Mouse (Mus musculus) left cerebral cortex, adult 11 months (tissue): ENCODE measurements around the gene Rbfox2.

ENCODE experiments used
- DNase-seq: peaks from one replicate; pipeline ENCODE4 v3.0.0; 2022; ENCODE audit warnings: low spot score

Gene Rbfox2

DNA sequence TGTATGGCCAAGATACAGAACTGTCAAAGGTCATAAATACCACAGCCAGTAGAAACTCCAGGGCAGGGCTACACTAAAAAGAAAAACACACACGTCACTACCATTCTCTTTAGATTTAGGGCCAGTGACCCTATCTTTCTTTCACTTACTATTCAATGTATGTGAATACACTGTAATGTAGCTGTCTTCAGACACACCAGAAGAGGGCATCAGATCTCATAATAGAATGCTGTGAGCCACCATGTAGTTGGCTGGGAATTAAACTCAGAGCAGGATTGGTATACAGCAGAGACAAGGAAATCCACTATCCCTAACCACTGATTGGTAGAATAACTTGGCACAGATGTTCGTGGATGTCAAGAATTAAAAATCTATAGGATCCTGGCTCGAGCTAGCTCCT, 76.7 kb downstream of the Rbfox2 start:
- no peak for DNase-seq

GRCm38 (mm10) chr15:77226831-77227354, 79.9 kb downstream of the Rbfox2 start:
- no peak for DNase-seq

DNA sequence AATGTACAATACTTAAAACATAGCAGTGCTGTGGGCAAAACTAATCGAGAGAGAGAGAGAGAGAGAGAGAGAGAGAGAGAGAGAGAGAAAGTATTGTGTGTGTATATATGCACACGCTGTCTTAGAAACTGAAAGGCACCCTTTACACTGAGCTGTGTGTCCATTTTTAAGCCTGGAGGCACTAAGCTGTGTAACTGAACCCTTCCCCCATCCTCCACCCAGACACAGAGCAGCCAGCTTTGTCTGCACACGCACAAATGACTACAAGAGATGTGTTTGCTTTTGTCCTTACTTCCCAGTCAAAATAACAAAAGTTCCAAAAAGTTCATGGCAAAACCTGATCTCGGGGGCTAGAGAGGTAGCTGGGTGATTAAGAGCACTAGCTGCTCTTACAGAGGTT, 80.9 kb downstream of the Rbfox2 start:
- no peak for DNase-seq

GRCm38 (mm10) chr15:77225274-77225673, 81.5 kb downstream of the Rbfox2 start:
- DNase-seq, result no peak

GRCm38 (mm10) chr15:77220833-77221232, 86.0 kb downstream of the Rbfox2 start:
- DNase-seq, result no peak

- no peak for DNase-seq
Measured at GRCm38 (mm10) chr15:77220137-77220536, 86.7 kb downstream of the Rbfox2 start.

DNA sequence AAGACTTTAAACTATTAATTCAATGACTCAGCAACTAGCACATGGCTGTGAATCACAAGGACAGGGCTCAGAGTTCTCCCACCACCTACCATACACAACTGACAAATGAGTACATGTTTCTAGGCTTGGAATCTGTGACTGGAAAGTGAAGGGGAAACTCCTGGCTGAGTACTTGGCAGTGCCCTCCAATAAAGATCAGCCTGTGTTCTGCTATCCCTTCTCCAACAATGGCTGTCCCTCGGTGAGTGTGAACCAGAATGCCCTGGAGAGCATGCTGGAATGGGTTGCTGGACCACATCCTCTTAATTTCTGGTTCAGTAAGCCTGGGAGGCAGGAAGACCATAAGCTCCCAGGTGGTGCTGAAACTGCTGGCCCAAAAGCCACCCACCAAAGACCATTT, 87.2 kb downstream of the Rbfox2 start:
- no peak for DNase-seq

DNA sequence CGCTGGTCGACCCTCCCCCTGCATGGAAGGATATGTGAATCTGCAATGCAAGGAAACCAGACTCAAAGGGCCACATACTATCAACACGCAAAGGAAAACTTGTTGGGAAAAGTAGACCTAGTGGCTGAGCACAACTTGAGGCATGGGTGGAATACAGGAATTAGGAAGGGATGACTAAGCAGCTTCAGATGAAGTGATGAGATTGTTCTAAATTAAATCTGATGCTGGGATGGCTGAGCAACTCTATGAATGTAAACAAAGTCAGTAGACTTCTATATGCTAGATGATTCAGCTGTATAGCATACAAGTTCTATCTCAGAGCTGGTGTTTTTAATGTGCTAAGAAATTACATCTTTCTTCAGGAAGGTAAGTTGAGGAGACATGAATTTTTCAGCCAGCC, 88.8 kb downstream of the Rbfox2 start:
- DNase-seq, result no peak

- DNase-seq, result no peak
Measured at GRCm38 (mm10) chr15:77217523-77217922, 89.3 kb downstream of the Rbfox2 start.

GRCm38 (mm10) chr15:77216704-77217103, 90.1 kb downstream of the Rbfox2 start:
- no peak for DNase-seq

GRCm38 (mm10) chr15:77215178-77215800, 91.5 kb downstream of the Rbfox2 start:
- DNase-seq, result no peak

DNA sequence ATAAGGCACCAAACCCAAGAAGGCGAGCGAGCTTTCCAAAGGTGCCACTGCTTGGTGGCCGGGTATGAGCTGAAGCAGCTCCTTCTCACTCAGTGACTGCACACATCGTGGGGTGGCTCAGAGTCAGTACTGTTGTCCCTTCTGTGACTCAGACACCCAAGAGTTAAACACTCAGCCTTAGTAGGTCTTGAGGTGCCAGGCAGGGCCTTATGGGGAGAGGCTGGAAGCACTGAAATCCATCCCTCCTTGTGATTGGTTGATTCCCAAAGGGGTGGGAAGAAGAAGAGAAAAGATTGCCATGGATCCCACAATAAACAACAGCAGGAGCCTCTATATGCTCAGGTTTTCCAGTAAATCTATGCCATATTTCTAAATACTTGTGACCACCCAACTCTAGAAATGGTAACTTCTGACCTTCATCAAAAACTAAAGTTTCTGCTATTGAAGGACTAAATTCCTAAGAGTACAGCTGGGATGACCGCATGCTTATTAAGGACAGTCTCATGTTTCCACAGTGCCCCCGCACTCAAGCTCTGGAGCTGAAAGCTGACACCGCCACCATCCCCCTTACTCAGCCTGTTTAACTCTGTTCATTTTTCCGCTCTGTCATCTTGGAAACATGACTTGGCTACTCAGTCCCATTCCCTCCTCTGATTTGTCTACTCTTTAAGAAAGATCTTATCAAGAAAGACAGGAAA, 92.2 kb downstream of the Rbfox2 start:
- DNase-seq, result no peak

- no peak for DNase-seq
Measured at GRCm38 (mm10) chr15:77213829-77214228, 93.0 kb downstream of the Rbfox2 start.

- no peak for DNase-seq
Measured at GRCm38 (mm10) chr15:77212818-77213217, 94.0 kb downstream of the Rbfox2 start.

DNA sequence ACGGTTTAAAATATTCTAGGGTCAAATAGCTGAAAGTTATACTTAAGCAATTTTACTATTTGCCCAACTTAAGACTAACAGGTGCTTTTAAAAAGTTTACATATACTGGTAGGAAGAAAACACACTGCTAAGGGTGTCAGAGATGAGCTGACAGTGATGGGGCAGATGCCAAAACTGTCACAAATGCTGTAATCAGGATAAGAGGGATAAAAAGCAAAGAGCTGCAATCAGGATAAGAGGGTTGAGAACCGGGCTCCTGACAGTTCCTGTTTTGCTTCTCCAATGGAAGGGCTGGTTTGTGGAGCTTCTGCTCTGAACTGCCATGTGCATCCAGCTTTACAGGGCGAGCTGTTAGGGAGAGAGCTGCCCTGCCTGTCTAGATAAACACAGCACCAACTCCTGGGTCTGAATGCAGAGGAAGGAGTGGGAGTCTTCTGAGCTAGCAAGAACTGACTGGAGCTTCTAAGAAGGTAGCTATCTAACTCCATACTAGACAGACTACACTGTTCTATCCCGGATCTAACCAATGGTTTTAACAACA, 94.5 kb downstream of the Rbfox2 start:
- DNase-seq, result no peak

DNA sequence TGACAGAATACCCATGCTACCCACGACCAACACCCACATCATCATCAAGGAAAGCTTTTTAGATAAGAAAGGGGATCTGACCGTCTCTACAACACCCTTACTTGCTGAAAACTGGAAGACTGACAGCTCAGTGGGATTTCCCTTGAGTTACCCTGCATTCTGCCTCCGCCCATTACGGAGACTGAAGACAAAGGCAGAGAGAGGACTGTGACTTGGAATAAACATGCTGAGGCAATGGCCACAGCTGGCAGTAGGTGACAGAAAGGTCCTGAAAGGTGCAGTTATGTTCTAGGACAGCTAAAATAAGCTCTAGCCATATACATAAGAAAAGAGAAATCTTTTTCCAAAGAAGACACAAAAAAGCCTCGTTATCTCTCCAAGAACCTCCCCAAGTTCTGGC, 99.8 kb downstream of the Rbfox2 start:
- no peak for DNase-seq

- DNase-seq, result no peak
Measured at GRCm38 (mm10) chr15:77204951-77205350, 101.9 kb downstream of the Rbfox2 start.

GRCm38 (mm10) chr15:77203255-77203981, 103.4 kb downstream of the Rbfox2 start:
- no peak for DNase-seq

DNA sequence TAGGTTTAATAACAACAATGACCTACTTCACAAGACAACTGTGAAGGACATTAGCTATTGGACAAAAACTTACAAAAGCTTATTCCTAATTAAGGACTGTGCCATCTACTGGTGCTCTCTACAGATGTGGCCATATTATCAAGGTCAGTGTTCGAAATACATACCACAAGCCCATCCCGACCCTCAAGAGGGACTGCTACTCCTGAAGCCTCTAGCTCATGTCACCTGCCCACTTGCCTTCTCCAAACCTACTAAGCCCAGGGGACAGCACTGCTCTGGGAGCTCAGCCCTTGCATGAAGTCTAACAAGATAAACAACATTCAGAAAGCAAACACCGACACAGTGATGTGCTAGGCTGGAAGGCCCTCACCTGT, 103.9 kb downstream of the Rbfox2 start:
- DNase-seq, result no peak

DNA sequence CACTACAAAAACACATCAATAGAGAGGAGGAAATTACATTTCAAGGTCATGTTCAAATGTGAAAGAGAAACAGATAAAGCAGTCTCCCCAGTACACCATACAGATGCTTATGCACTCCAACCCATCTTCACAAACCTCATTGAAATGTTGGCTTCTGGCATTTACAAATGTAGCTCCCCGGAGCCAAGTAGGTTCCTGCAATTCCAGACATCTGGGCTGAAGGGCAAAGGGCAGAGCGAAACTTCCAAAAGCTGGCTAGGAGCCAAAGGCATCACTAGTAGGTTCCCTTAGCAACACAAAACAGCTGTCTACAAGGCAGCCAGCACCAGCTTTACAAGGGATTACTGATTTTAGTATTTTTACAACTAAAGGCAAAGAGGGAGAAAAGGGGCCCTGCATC, 104.6 kb downstream of the Rbfox2 start:
- DNase-seq, result no peak

GRCm38 (mm10) chr15:77196827-77197226, 110.0 kb downstream of the Rbfox2 start:
- DNase-seq, result no peak

DNA sequence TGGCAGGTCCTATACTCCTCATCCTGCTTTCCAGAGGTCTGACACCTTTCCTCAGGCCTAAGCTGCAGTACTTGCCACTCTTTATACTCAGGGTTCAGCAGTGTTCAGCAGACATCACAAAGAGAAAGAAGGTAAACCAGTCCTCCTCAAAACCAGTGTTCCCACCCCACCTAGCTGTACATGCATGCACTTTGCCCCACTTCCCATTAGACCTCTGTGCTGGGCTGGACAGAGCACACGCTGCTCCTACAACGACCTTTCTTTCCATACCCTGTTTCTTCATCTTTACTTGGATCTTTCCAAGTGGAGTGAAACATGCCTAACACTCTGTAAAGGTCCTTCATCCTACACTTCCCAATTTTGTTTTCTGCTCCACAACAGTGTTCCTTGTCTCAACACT, 110.8 kb downstream of the Rbfox2 start:
- no peak for DNase-seq
